Mouse (Mus musculus) adrenal gland, postnatal 0 days (tissue): Measurements from ENCODE around the gene Olfr1289. TPM values are rescaled to one million over a fixed set of nuclear protein-coding genes. Genes with fewer than 3 reads are reported as not detected.

Experiments
- polyA plus RNA-seq: library from polyadenylated mRNA; unstranded; fragments of >200 nt; fragmentation: Nextera tagmentation; extraction: Ambion mirVana; gene quantifications from 2 replicates; pipeline ENCODE4 v1.2.1, GENCODE M21; 2015

The Olfr1289 gene
- polyA plus RNA-seq = not detected in 2 replicates

DNA sequence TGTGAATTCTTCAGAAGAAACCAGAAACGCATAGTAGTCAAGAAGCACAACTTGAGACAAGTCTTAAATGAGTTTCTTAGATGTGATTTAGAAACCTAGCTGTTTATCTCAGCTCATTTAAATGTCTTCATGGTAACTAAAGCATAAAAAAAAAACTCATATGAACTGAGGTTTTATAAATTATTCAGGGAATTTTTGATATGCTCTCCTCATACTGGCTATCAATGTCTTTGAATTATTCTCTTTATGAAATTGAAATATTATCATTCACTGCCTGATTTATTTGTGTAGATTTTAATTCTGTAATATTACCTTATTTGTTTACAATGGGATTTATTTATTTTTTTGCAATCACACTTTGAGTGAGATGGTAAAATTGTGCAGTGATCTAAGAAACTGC, at the start of gene Olfr1289:
TSS of gene Olfr1289 (plus strand) at position 301 of the 400 bp plus-strand sequence.

DNA sequence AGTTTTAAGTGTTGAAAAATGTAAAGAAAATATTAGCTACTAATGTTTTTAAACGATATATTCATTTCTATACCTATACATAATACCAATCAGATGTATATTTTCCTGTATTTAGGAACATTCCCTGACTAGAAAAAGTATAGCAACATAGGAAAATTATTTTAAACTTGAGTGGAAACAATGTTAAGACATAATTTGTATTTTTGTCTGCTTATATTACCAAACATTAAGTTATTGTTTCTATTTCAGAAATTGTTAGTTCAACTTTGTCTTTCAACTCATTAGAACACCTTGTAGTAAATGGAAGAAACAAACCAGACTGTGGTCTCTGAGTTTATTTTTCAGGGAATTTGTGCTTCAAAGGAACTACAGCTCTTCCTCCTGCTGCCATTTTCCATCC, 31.8 kb upstream of the Olfr1289 start, which contains the start of gene Olfr1287:
TSS of gene Olfr1287 (plus strand) at position 301 of the 400 bp plus-strand sequence.

GRCm38 (mm10) chr2:111473801-111474200, 6.8 kb upstream of the Olfr1289 start, which contains the start of gene Olfr1288:
Olfr1288 (plus strand) TSS chr2:111474101.

GRCm38 (mm10) chr2:111493729-111494128, 13.1 kb downstream of the Olfr1289 start, which contains the start of gene Olfr1290:
Olfr1290 (minus strand) TSS chr2:111493829.

GRCm38 (mm10) chr2:111496880-111497279, 16.3 kb downstream of the Olfr1289 start, which contains the start of gene Olfr1291-ps1:
Olfr1291-ps1 (plus strand) TSS chr2:111497180.

GRCm38 (mm10) chr2:111524903-111525302, 44.3 kb downstream of the Olfr1289 start, which contains the start of gene Olfr1293-ps:
Olfr1293-ps (plus strand) TSS chr2:111525203.

Other genes with a start within 250 kb of the Olfr1289 start
- not detected in 2 replicates for gene Olfr1275, start 245.5 kb upstream of the Olfr1289 start, polyA plus RNA-seq
- not detected in 2 replicates for gene Olfr1276, start 226.3 kb upstream of the Olfr1289 start, polyA plus RNA-seq
- gene Olfr1277, start 206.7 kb upstream of the Olfr1289 start, polyA plus RNA-seq = not detected in 2 replicates
- not detected in 2 replicates for gene Olfr1278, start 190.7 kb upstream of the Olfr1289 start, polyA plus RNA-seq
- gene Olfr1279, start 180.2 kb upstream of the Olfr1289 start, polyA plus RNA-seq = not detected in 2 replicates
- not detected in 2 replicates for gene Olfr1280, start 166.8 kb upstream of the Olfr1289 start, polyA plus RNA-seq
- not detected in 2 replicates for gene Olfr1281, start 154.3 kb upstream of the Olfr1289 start, polyA plus RNA-seq
- not detected in 2 replicates for gene Olfr1282, start 144.7 kb upstream of the Olfr1289 start, polyA plus RNA-seq
- not detected in 2 replicates for gene Olfr1283, start 114.0 kb upstream of the Olfr1289 start, polyA plus RNA-seq
- gene Olfr1284, start 105.3 kb upstream of the Olfr1289 start, polyA plus RNA-seq = not detected in 2 replicates
- gene Olfr1286, start 57.7 kb upstream of the Olfr1289 start, polyA plus RNA-seq = not detected in 2 replicates
- not detected in 2 replicates for gene Olfr1287, start 31.7 kb upstream of the Olfr1289 start, polyA plus RNA-seq
- not detected in 2 replicates for gene Olfr1288, start 6.7 kb upstream of the Olfr1289 start, polyA plus RNA-seq
- not detected in 2 replicates for gene Olfr1290, start 13.0 kb downstream of the Olfr1289 start, polyA plus RNA-seq
- not detected in 2 replicates for gene Olfr1291-ps1, start 16.4 kb downstream of the Olfr1289 start, polyA plus RNA-seq
- not detected in 2 replicates for gene Olfr1293-ps, start 44.4 kb downstream of the Olfr1289 start, polyA plus RNA-seq
- not detected in 2 replicates for gene Olfr1294, start 59.5 kb downstream of the Olfr1289 start, polyA plus RNA-seq
- not detected in 2 replicates for gene Olfr1295, start 88.9 kb downstream of the Olfr1289 start, polyA plus RNA-seq
- not detected in 2 replicates for gene Olfr1297, start 145.7 kb downstream of the Olfr1289 start, polyA plus RNA-seq
- not detected in 2 replicates for gene Olfr1298, start 168.4 kb downstream of the Olfr1289 start, polyA plus RNA-seq
- not detected in 2 replicates for gene Olfr1299, start 180.6 kb downstream of the Olfr1289 start, polyA plus RNA-seq